Mouse (Mus musculus) left cerebral cortex, adult 9 months (tissue): Measurements from ENCODE around the gene Reep3.

Experiments
- DNase-seq, 2 experiments: peaks; one replicate each; pipeline ENCODE4 v3.0.0; 2022; ENCODE audit warnings: low spot score in 2 of 2

The Reep3 gene

DNA sequence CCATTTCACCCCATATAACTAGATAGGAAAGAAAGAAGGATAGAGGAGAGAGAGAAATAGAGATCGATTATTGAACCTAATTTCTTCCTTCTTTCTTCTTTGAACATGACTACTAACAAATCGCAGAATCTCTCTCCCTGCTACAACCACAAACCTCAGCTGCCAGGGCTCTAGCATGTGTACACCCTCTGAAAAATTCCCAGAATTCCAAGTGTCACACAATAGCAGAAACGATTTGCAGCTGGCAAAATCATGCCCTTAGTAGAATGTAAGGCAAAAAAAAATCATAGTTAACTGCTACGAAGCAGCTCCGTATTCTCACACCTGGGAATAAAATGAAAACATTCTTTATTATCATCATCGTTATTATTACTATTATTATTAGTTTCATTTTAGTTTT, 122.9 kb downstream of the Reep3 start:
- DNase-seq, result no peak

GRCm38 (mm10) chr10:66973274-66973673, 123.5 kb downstream of the Reep3 start:
- no peak for DNase-seq

DNA sequence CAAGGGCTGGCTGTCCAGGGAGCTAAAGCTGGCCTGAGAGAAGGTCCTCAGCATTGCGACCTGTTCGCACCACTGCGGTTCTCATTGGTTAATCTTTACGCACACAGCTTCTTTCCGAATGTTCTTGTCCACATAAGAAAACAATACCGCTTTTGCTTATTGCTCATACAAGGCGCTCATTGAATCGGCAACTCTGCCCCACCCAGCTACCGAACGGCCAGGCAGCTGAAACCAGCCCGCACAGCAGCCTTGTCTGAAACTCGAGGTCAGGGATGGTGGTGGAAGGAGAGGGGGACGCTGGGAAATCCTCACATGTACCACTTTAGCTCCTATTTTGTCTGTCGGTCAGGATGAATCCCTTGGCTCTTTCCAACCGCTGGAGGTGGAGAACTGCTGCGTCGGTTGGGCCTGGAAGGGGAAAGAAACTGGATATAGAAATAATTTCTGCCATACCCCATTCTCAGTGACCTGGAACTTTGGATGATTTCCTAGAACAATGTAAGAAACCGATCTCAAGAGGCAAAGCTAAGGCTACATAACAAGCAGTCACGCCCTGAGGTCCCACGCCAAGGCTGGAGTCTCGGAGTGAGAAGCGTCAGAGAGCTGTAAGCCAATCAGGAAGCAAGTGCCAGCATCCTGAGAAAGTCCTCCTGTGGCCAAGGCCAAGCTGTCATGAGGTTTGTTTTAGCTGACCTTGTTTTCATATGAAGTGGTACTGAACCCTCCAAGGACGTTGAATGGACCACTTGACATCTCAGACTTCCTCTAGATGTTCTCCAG, 126.2 kb downstream of the Reep3 start:
- DNase-seq, result no peak

DNA sequence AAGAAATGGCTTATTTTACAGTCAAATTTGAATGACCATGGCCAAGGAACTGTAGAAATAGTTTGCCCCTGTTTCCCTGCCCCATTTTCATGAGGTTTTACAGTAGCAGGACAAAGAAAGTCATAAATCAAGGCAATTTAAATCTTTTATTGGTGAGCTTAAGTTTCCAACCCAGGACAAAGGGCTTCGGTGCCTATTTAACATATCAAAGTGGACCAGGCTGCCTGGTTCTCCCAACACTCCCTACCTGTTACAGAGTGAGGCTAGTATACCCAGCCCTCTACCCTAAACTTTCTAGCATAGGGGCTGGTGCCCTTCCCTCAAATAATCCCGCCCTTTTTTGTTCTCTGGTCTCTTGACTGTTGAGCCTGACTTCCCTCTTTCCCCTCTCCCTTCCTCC, 127.2 kb downstream of the Reep3 start:
- DNase-seq, result no peak

- DNase-seq, result no peak
Observed at GRCm38 (mm10) chr10:66969081-66969480, 127.7 kb downstream of the Reep3 start.

DNA sequence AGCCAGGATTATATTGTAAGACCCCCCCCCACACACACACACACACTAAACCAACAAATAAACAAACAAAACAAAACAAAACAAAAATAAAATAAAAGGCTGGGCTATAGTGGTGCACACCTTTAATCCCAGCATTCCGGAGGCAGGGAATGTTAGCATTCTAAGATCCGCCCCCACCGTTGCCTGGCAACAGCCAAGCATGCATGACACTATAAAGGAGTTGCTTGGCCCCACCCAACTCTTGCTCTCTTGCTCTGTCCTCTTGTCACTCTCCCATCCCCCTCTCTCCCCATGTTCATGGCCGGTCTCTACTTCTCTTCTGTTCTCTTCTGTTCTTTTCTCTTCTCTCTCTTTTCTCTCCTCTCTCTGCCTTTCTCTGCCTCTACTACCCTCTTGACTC, 128.2 kb downstream of the Reep3 start:
- no peak for DNase-seq

DNA sequence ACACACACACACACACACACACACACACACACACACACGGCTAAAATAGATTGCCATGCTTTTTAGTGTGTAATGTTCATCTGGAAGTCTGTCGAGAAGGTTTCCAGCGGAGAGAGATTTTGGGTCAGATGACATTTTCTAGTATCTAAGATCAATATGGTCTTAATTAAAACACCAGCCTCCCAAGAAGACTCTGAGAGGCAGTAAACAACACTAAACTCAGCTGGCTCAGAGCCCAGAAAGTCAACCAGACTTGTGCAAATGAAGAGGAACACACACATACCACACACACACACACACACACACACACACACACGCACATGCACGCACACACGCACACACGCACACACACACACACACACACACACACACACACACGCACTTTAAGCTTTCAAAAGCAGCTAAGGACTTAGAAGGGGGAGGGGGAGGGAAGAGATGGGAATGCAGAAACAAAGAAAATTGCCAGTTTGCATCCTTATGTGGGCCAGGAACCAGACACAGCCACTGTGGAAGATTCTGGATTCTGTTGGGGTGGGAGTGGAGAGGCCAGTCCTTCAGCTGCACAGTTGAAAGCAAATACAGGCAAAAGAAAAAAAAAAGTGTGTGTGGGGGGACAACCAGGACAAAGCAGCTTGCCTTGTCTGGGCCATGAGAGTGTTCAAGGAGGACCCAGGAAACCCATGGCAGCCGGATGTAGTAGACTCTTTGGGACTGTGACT, 130.2 kb downstream of the Reep3 start:
- DNase-seq, result peak in 1 of 2 experiments; percentile 25

GRCm38 (mm10) chr10:66960136-66960535, 136.6 kb downstream of the Reep3 start:
- DNase-seq, result no peak
